Mouse (Mus musculus) liver, adult 2 months (tissue): ENCODE results near the gene Manba. TPM values are rescaled to one million over a fixed set of nuclear protein-coding genes. Genes with fewer than 3 reads are reported as not detected.
A peak's percentile ranks its signal among the peaks of the same experiment; 100 is the strongest.

Experiments
- DNase-seq: peaks from one replicate; pipeline ENCODE4 v3.0.0-alpha.2; 2011; ENCODE audit warnings: low read depth, low spot score; ENCODE audit errors: extremely low read depth
- H3K27ac ChIP-seq: fragments of 200-500 bp; replicated peaks from 2 replicates; pipeline ENCODE4 v1.5.1; 2012; ENCODE audit warnings: low read depth, mild to moderate bottlenecking, control low read depth, inconsistent platforms, low read length; ENCODE audit not compliant: insufficient read depth
- H3K27me3 ChIP-seq: fragments of 200-500 bp; 2 replicates; pipeline ENCODE4 v1.6.1; 2012; ENCODE audit warnings: mild to moderate bottlenecking, moderate library complexity, low read length, inconsistent platforms; ENCODE audit not compliant: control insufficient read depth, insufficient read depth
- H3K36me3 ChIP-seq: fragments of 200-500 bp; 2 replicates; pipeline ENCODE4 v1.6.1; 2012; ENCODE audit warnings: low read length, inconsistent platforms; ENCODE audit not compliant: control insufficient read depth, insufficient read depth
- H3K4me1 ChIP-seq: fragments of 200-500 bp; 2 replicates; pipeline ENCODE4 v1.6.1; 2011; ENCODE audit warnings: low read length; ENCODE audit not compliant: control insufficient read depth, insufficient read depth
- H3K4me3 ChIP-seq: fragments of 200-500 bp; 2 replicates; pipeline ENCODE4 v1.5.1; 2011; ENCODE audit warnings: low read depth, mild to moderate bottlenecking, control low read depth, low read length, moderate library complexity; ENCODE audit not compliant: insufficient read depth
- H3K79me2 ChIP-seq: fragments of 200-500 bp; 2 replicates; pipeline ENCODE4 v1.6.1; 2012; ENCODE audit warnings: inconsistent platforms, mild to moderate bottlenecking, low read length, moderate library complexity; ENCODE audit not compliant: control insufficient read depth, insufficient read depth
- H3K9ac ChIP-seq: fragments of 200-500 bp; 2 replicates; pipeline ENCODE4 v1.6.1; 2012; ENCODE audit warnings: low read depth, mild to moderate bottlenecking, control low read depth, inconsistent platforms, low read length
- CTCF ChIP-seq: fragments of 200-500 bp; IDR thresholded peaks from 2 replicates; pipeline ENCODE4 v1.5.1; 2011; ENCODE audit warnings: low read depth, low read length, control low read depth
- POLR2A ChIP-seq: fragments of 200-500 bp; IDR thresholded peaks from 2 replicates; pipeline ENCODE4 v1.6.1; 2011; ENCODE audit warnings: low read length, control low read depth; ENCODE audit not compliant: insufficient read depth; ENCODE audit errors: extremely low read depth
- WGBS: fragments of 180-500 bp; shearing (Covaris S2); methylation state at CpG from one replicate; pipeline ENCODE4 v1.1.7; 2018; 5-methylcytosine and 5-hydroxymethylcytosine counted together
- polyA plus RNA-seq: library from polyadenylated mRNA; depleted of rRNA; stranded (reverse); fragments of >200 nt; gene quantifications from 2 replicates; pipeline ENCODE4 v1.2.3, GENCODE M21; 2012
- total RNA-seq: library from RNA; depleted of rRNA; stranded (reverse); fragments of >200 nt; gene quantifications from 2 replicates; pipeline ENCODE4 v1.2.3, GENCODE M21; 2014

The Manba gene
- total and polyA plus RNA-seq, 2 experiments = 3.8 to 14.7 TPM

DNA sequence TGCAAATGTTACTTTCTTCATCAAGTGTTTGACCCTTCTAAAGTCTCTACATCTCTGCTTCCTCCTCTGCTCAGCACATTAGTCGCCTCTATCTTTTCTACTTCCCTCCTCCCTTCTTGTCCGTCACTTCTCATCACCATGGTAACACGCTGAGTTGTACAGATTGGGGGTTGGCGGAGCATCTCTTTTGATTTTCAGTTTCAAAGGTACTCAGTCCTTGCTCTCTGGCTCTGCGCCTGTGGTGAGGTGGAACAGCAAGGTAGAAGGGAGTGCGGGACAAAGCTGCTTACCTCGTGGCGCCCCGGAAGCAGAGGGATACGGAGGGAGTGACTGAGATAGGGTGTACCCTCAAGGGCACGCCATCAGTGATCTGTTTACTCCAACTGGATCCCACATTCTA lies 27.9 kb downstream of the Manba start:
- DNase-seq = no peak
- TF ChIP-seq CTCF = no peak
- TF ChIP-seq POLR2A = no peak
- no peaks in the 10 kb centered on the region for H3K27me3 ChIP-seq

DNA sequence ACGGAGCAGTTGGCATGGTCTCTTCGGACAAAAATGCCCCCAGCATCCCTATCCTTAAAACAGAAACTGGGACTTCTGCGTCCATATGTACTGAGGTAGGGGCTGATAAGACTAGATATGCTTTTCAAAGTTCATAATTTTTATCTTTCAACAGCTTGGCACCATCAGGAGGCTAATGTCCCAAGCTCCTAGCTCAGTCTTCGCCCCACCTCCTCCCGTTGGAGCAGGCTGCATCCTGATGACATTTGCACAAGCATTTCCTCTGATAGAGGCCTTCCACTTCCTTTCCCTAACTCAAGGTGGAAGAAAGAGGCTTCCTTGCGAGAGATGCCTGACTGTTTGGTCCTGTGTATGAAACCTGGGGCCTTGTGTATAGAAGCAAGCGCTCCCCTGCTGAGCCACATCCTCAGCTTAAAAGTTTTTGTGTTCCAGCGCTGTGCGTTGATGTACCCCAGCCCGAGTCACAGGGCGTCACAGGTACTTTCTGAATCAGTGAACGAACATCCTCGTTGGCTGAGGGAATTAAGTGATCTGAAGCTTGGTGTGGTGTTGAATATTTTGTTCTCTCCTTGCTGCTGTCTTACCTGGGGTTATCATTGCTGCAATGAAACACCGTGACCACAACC lies 28.5 kb downstream of the Manba start:
- no peak overlapping the region for H3K4me3 ChIP-seq
- 78% methylated on average over 14 of the region's 14 CpGs for WGBS
- no peak for DNase-seq
- peaks cover 12% of the 10 kb centered on the region for H3K36me3 ChIP-seq
- TF ChIP-seq POLR2A = no peak
- no peak for TF ChIP-seq CTCF
- peaks cover 9% of the 10 kb centered on the region for H3K4me1 ChIP-seq
- no peak overlapping the region for H3K27ac ChIP-seq
- H3K79me2 ChIP-seq = no peaks in the 10 kb centered on the region
- no peak overlapping the region for H3K9ac ChIP-seq
- no peaks in the 10 kb centered on the region for H3K27me3 ChIP-seq

More for the DNA sequence above, 27.9 kb downstream of the Manba start:
- Histone ChIP-seq H3K79me2 (no peaks in the 10 kb centered on the region), H3K4me3 (peak overlapping the region; percentile 30; the same call in 1 of the 2 replicates), H3K4me1 (peaks cover 9% of the 10 kb centered on the region), H3K9ac (no peak overlapping the region), H3K27ac (no peak overlapping the region), H3K36me3 (peaks cover 12% of the 10 kb centered on the region)
- 74% methylated on average over 11 of the region's 11 CpGs for WGBS

DNA sequence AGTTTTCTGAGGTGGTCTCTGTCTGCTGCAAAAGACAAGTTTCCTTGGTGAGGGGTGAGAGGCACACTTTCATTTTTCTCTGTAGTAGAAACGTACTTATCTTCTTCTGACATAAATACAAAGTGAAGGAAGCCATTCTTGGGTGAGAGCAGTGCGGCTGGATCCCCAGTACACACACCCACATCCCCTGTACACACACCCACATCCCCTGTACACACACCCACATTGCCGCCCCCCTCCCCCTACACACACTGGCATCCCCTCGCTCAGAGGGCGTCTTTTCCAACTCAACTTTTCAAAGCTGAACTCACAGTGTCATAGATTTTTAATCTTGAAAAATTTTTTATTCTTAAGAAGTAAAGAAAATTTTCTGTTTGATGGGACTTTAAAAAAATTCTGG lies 29.8 kb downstream of the Manba start:
- DNase-seq = no peak
- Histone ChIP-seq H3K36me3 (peaks cover 12% of the 10 kb centered on the region), H3K79me2 (no peaks in the 10 kb centered on the region), H3K27ac (no peak overlapping the region), H3K4me1 (peaks cover 4% of the 10 kb centered on the region), H3K9ac (no peak overlapping the region), H3K4me3 (no peak overlapping the region), H3K27me3 (no peaks in the 10 kb centered on the region)
- WGBS = 92% methylated on average over 5 of the region's 5 CpGs
- no peak for TF ChIP-seq POLR2A
- no peak for TF ChIP-seq CTCF

DNA sequence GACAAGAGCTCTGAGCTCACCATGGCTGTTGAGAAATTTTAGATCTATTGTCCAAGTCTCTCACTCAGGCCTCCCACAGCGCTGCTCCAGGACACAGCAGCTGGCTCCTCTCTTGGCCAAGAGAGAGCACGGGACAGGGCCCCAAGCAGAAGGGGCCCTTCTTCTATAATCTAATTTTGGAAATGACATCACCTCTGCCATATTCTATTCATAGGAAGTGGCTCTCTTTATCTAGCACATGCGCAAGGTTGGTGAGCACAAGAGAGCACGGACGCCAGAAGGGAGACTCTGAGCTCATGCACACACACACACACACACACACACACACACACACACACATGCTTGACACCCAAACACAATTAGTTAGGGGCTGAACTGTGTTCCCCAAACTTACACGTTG lies 31.5 kb downstream of the Manba start:
- no peaks in the 10 kb centered on the region for H3K4me1 ChIP-seq
- no peaks in the 10 kb centered on the region for H3K27me3 ChIP-seq
- no peaks in the 10 kb centered on the region for H3K79me2 ChIP-seq
- H3K36me3 ChIP-seq = peaks cover 8% of the 10 kb centered on the region
- H3K9ac ChIP-seq = no peak overlapping the region
- TF ChIP-seq POLR2A (no peak), CTCF (no peak)
- 73% methylated on average over 6 of the region's 6 CpGs for WGBS
- H3K4me3 ChIP-seq = no peak overlapping the region
- DNase-seq = no peak
- H3K27ac ChIP-seq = no peak overlapping the region

DNA sequence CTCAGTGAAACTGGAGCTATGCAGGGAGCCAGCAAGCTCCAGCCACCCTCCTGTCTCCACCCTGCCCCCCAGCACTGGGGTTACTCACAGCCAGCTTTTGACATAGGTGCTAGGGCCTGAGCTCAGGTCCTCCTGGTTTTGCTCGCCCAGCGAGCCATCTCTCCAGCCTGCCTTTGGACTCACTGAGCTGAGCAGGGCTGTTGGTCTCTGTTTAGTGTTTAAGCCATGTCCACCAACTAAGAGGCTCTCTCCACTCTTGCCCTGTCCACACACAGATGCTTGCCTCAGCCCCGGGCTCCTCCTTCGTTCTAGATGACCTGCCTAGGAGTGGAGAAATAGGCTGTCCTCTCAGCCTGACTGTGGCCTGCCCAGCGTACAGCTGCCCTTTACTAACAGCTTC lies 33.5 kb downstream of the Manba start:
- TF ChIP-seq POLR2A (no peak), CTCF (no peak)
- DNase-seq = no peak
- Histone ChIP-seq H3K27me3 (no peaks in the 10 kb centered on the region), H3K9ac (no peak overlapping the region), H3K27ac (no peak overlapping the region), H3K36me3 (peaks cover 12% of the 10 kb centered on the region), H3K4me3 (no peak overlapping the region), H3K4me1 (no peaks in the 10 kb centered on the region), H3K79me2 (no peaks in the 10 kb centered on the region)
- WGBS = 94% methylated on average over 5 of the region's 5 CpGs

DNA sequence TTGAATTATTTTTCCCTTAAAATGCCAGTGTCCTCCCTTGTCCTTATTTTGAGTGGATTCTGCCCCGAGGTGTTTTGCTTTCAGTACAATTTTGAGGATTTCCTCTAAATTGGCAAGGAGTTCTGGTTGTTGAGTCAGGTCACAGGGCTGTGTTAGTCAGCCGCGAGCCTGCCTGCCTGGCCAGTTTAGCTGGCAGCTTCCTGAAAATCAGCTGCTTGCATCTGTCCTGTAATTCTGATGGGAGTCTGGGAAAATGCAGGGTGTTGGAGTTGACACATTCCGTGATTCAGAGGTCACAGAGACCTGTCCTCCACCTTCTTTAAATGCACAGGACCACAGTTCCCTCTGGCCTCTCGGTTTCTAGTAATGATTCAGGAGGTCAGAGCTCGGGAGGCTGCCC lies 34.2 kb downstream of the Manba start:
- peaks cover 17% of the 10 kb centered on the region for H3K36me3 ChIP-seq
- H3K4me1 ChIP-seq = no peaks in the 10 kb centered on the region
- H3K27me3 ChIP-seq = no peaks in the 10 kb centered on the region
- TF ChIP-seq CTCF (no peak), POLR2A (no peak)
- H3K27ac ChIP-seq = no peak overlapping the region
- no peak for DNase-seq
- 65% methylated on average over 6 of the region's 6 CpGs for WGBS
- H3K4me3 ChIP-seq = no peak overlapping the region
- H3K9ac ChIP-seq = no peak overlapping the region
- no peaks in the 10 kb centered on the region for H3K79me2 ChIP-seq
